Mouse (Mus musculus) thymus, adult 2 months (tissue): ENCODE measurements around the gene Fgfr2. TPM values are rescaled to one million over a fixed set of nuclear protein-coding genes. Genes with fewer than 3 reads are reported as not detected.

ENCODE experiments used
- DNase-seq: peaks from one replicate; pipeline ENCODE4 v3.0.0; 2021
- H3K27ac ChIP-seq: fragments of 200-500 bp; 2 replicates; pipeline ENCODE4 v1.5.1; 2012; ENCODE audit warnings: low read length, control low read depth; ENCODE audit not compliant: control insufficient read depth, insufficient read depth
- H3K27me3 ChIP-seq: fragments of 200-500 bp; 2 replicates; pipeline ENCODE4 v1.6.1; 2012; ENCODE audit warnings: mild to moderate bottlenecking, low read length, moderate library complexity, mixed read lengths; ENCODE audit not compliant: control insufficient read depth, insufficient read depth
- H3K36me3 ChIP-seq: fragments of 200-500 bp; 2 replicates; pipeline ENCODE4 v1.6.1; 2012; ENCODE audit warnings: mild to moderate bottlenecking, low read length, moderate library complexity; ENCODE audit not compliant: control insufficient read depth, insufficient read depth
- H3K4me1 ChIP-seq: fragments of 200-500 bp; replicated peaks from 2 replicates; pipeline ENCODE4 v1.6.1; 2012; ENCODE audit warnings: low read length; ENCODE audit not compliant: control insufficient read depth, insufficient read depth
- H3K4me3 ChIP-seq: fragments of 200-500 bp; 2 replicates; pipeline ENCODE4 v1.5.1; 2012; ENCODE audit warnings: mild to moderate bottlenecking, low read length, control low read depth, moderate library complexity; ENCODE audit not compliant: control insufficient read depth, insufficient read depth
- CTCF ChIP-seq: fragments of 200-500 bp; IDR thresholded peaks from 2 replicates; pipeline ENCODE4 v1.5.1; 2012; ENCODE audit warnings: mild to moderate bottlenecking, control low read depth, low read length, moderate library complexity, borderline replicate concordance; ENCODE audit not compliant: control insufficient read depth, poor library complexity, insufficient read depth; ENCODE audit errors: extremely low read depth
- POLR2A ChIP-seq: fragments of 200-500 bp; IDR thresholded peaks from 2 replicates; pipeline ENCODE4 v1.6.1; 2012; ENCODE audit warnings: mild to moderate bottlenecking, low read length, control low read depth, moderate library complexity; ENCODE audit not compliant: control insufficient read depth, poor library complexity, insufficient read depth; ENCODE audit errors: extremely low read depth
- WGBS: fragments of 180-500 bp; shearing (Covaris S2); methylation state at CpG from one replicate; pipeline ENCODE4 v1.1.7; 2018; 5-methylcytosine and 5-hydroxymethylcytosine counted together
- polyA plus RNA-seq: library from polyadenylated mRNA; depleted of rRNA; stranded (reverse); fragments of >200 nt; gene quantifications from 2 replicates; pipeline ENCODE4 v1.2.3, GENCODE M21; 2012

Fgfr2 gene
- polyA plus RNA-seq, 1 experiment: 12.1 TPM

GRCm38 (mm10) chr7:130378308-130378707, 2744.8 kb downstream of the Fgfr2 start:
- no peak for TF ChIP-seq CTCF
- TF ChIP-seq POLR2A: no peak
- H3K27me3 ChIP-seq: no peaks in the 10 kb centered on the region
- H3K27ac ChIP-seq: no peak overlapping the region
- WGBS: 69% methylated on average over 3 of the region's 3 CpGs
- H3K4me3 ChIP-seq: no peak overlapping the region
- H3K36me3 ChIP-seq: no peaks in the 10 kb centered on the region
- DNase-seq: no peak
- H3K4me1 ChIP-seq: no peaks in the 10 kb centered on the region

- Histone ChIP-seq H3K27ac (no peak overlapping the region), H3K4me3 (no peak overlapping the region), H3K4me1 (no peaks in the 10 kb centered on the region), H3K36me3 (no peaks in the 10 kb centered on the region), H3K27me3 (no peaks in the 10 kb centered on the region)
- TF ChIP-seq POLR2A: no peak
- no peak for TF ChIP-seq CTCF
- no peak for DNase-seq
- WGBS: 88% methylated on average over 9 of the region's 9 CpGs
Measured at GRCm38 (mm10) chr7:130374311-130374710, 2748.8 kb downstream of the Fgfr2 start.

- 70% methylated on average over 24 of the region's 24 CpGs for WGBS
- H3K4me3 ChIP-seq: no peak overlapping the region
- no peak overlapping the region for H3K27ac ChIP-seq
- H3K4me1 ChIP-seq: no peaks in the 10 kb centered on the region
- no peak for DNase-seq
- no peaks in the 10 kb centered on the region for H3K36me3 ChIP-seq
- TF ChIP-seq POLR2A (no peak), CTCF (no peak)
- H3K27me3 ChIP-seq: no peaks in the 10 kb centered on the region
Measured at GRCm38 (mm10) chr7:130368827-130369641, 2754.1 kb downstream of the Fgfr2 start.

GRCm38 (mm10) chr7:130368036-130368826, 2754.9 kb downstream of the Fgfr2 start:
- no peaks in the 10 kb centered on the region for H3K4me1 ChIP-seq
- 77% methylated on average over 13 of the region's 13 CpGs for WGBS
- no peak for DNase-seq
- no peaks in the 10 kb centered on the region for H3K36me3 ChIP-seq
- no peak for TF ChIP-seq POLR2A
- TF ChIP-seq CTCF: no peak
- H3K4me3 ChIP-seq: no peak overlapping the region
- no peaks in the 10 kb centered on the region for H3K27me3 ChIP-seq
- H3K27ac ChIP-seq: no peak overlapping the region

GRCm38 (mm10) chr7:130367222-130368035, 2755.7 kb downstream of the Fgfr2 start:
- TF ChIP-seq POLR2A (no peak), CTCF (no peak)
- Histone ChIP-seq H3K4me3 (no peak overlapping the region), H3K27ac (no peak overlapping the region), H3K36me3 (no peaks in the 10 kb centered on the region), H3K27me3 (no peaks in the 10 kb centered on the region), H3K4me1 (no peaks in the 10 kb centered on the region)
- 82% methylated on average over 12 of the region's 12 CpGs for whole genome bisulfite sequencing
- no peak for DNase-seq

GRCm38 (mm10) chr7:130365711-130366110, 2757.4 kb downstream of the Fgfr2 start:
- Histone ChIP-seq H3K4me3 (no peak overlapping the region), H3K36me3 (no peaks in the 10 kb centered on the region), H3K27ac (no peak overlapping the region), H3K27me3 (no peaks in the 10 kb centered on the region), H3K4me1 (no peaks in the 10 kb centered on the region)
- no peak for DNase-seq
- no peak for TF ChIP-seq CTCF
- no peak for TF ChIP-seq POLR2A
- WGBS: 96% methylated on average over 10 of the region's 10 CpGs
